Mouse (Mus musculus): ENCODE measurements around the gene Chst8. TPM values are rescaled to one million over a fixed set of nuclear protein-coding genes. Genes with fewer than 3 reads are reported as not detected.

Chst8 gene
- 2.7 and 3.5 TPM in 2 replicates for total RNA-seq (2012; rRNA removed)

DNA sequence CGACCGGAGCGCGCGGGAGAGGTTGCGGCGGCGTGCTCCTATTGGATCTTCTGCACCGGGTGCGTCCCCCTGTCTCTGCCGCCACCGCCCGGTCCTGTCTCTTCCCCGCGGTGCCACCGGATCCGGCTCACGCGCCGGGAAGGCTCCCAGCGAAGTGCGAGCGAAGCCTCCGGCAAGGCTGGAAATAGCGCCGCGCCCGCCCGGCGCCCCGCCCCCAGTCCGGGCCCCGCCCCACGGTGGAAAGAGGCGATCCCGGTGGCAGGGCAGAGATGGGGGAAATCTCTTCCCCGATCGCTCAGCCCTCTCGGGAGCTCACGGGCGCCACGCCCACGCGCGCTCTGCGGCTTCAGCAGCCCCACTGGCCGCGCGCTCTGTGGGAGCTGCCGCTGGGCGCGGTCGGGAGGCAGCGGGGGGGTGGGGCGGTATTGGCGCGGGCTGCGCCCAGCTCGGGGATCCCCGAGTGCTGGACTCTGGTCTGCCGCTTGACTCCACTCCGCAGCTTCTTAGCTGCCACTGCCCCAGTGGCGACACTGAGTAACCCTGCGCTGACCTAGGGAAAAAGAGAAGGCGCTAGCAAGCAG lies at the start of gene Chst8:
TSS of gene Chst8 (minus strand) at position 181 of the 581 bp plus-strand sequence.
- H3K9me3 ChIP-seq (ENCODE audit: control insufficient read depth, insufficient read depth, low read depth, low read length): no peaks in the 10 kb centered on the region
- peak within 1 kb of the TSS; percentile 74 to 75 for H3K4me3 ChIP-seq (ENCODE audit: insufficient read depth in 1 of 2, low read depth in 1 of 2, low read length in 2 of 2, poor library complexity in 1 of 2, severe bottlenecking in 1 of 2)
- H3K27ac ChIP-seq (ENCODE audit: insufficient read depth, low read depth, low read length, poor library complexity, severe bottlenecking): no peak within 1 kb of the TSS
- no peaks in the 10 kb centered on the region for H3K36me3 ChIP-seq (ENCODE audit: control insufficient read depth, insufficient read depth, low read length, poor library complexity, severe bottlenecking)
- H3K9ac ChIP-seq (ENCODE audit: insufficient read depth, low read depth, low read length, poor library complexity, severe bottlenecking): peak within 1 kb of the TSS; percentile 70
- TF ChIP-seq MAFK (IDR thresholded peaks at IDR 0.05; ENCODE audit: insufficient read depth, low read depth, low read length) (no peak), HCFC1 (IDR thresholded peaks at IDR 0.05; ENCODE audit: borderline replicate concordance, insufficient read depth, low read length) (peak; percentile 35; the same call in 1 of the 2 replicates), ZC3H11A (IDR thresholded peaks at IDR 0.05; ENCODE audit: borderline replicate concordance, low read depth, low read length) (no peak), CHD2 (IDR thresholded peaks at IDR 0.05; ENCODE audit: low read depth, low read length) (no peak), ZNF384 (IDR thresholded peaks at IDR 0.05; ENCODE audit: low read depth, low read length) (no peak)
- DNase-seq (ENCODE audit: low read depth, low spot score): peak; percentile 69
- in situ Hi-C loops (cut with MboI; ENCODE audit: low sequenced_read_pairs in 2 of 2, unreplicated experiment in 2 of 2): no loop called here
- H3K4me1 ChIP-seq (ENCODE audit: control insufficient read depth in 2 of 2, insufficient read depth in 2 of 2, low read length in 2 of 2, poor library complexity in 1 of 2): peaks cover 0 to 3% of the 10 kb centered on the region in 2 experiments; a peak in 3 of 4 replicates

- no peak for TF ChIP-seq MAFK (IDR thresholded peaks at IDR 0.05; ENCODE audit: insufficient read depth, low read depth, low read length)
- no peak for TF ChIP-seq CHD2 (IDR thresholded peaks at IDR 0.05; ENCODE audit: low read depth, low read length)
- TF ChIP-seq HCFC1 (IDR thresholded peaks at IDR 0.05; ENCODE audit: borderline replicate concordance, insufficient read depth, low read length): no peak
- TF ChIP-seq ZC3H11A (IDR thresholded peaks at IDR 0.05; ENCODE audit: borderline replicate concordance, low read depth, low read length): no peak
- no peak for TF ChIP-seq ZNF384 (IDR thresholded peaks at IDR 0.05; ENCODE audit: low read depth, low read length)
- H3K4me3 ChIP-seq (ENCODE audit: insufficient read depth in 1 of 2, low read depth in 1 of 2, low read length in 2 of 2, poor library complexity in 1 of 2, severe bottlenecking in 1 of 2): no peak overlapping the region
- no peak overlapping the region for H3K27ac ChIP-seq (ENCODE audit: insufficient read depth, low read depth, low read length, poor library complexity, severe bottlenecking)
- no peaks in the 10 kb centered on the region for H3K9me3 ChIP-seq (ENCODE audit: control insufficient read depth, insufficient read depth, low read depth, low read length)
- peaks cover 0 to 2% of the 10 kb centered on the region in 2 experiments; a peak in 1 of 4 replicates for H3K4me1 ChIP-seq (ENCODE audit: control insufficient read depth in 2 of 2, insufficient read depth in 2 of 2, low read length in 2 of 2, poor library complexity in 1 of 2)
- H3K36me3 ChIP-seq (ENCODE audit: control insufficient read depth, insufficient read depth, low read length, poor library complexity, severe bottlenecking): no peaks in the 10 kb centered on the region
- DNase-seq (ENCODE audit: low read depth, low spot score): no peak
- no peak overlapping the region for H3K9ac ChIP-seq (ENCODE audit: insufficient read depth, low read depth, low read length, poor library complexity, severe bottlenecking)
- in situ Hi-C loops (cut with MboI; ENCODE audit: low sequenced_read_pairs in 2 of 2, unreplicated experiment in 2 of 2): no loop called here
Observed at GRCm38 (mm10) chr7:34858291-34858690, 45.8 kb upstream of the Chst8 start.

GRCm38 (mm10) chr7:34854781-34855352 lies 42.4 kb upstream of the Chst8 start:
- no peaks in the 10 kb centered on the region for H3K4me1 ChIP-seq (ENCODE audit: control insufficient read depth in 2 of 2, insufficient read depth in 2 of 2, low read length in 2 of 2, poor library complexity in 1 of 2)

DNA sequence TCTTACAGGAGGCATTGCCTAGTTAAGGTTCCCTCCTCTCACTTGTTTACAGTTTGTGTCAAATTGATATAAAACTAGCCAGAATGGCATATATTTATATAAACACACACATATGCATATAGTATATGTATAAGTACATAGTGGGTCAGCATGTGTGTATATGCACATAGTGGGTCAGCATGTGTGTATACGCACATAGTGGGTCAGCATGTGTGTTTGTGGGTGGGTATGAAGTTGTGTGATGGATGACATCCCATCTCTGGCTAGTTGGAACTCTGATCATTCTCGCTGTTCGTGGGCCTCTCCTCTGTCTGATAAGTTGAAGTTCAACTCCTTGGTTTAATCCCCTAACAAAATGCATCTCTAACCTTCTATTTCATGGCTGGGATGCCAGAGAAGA lies 40.9 kb upstream of the Chst8 start:
- no peak for TF ChIP-seq MAFK (IDR thresholded peaks at IDR 0.05; ENCODE audit: insufficient read depth, low read depth, low read length)
- TF ChIP-seq ZNF384 (IDR thresholded peaks at IDR 0.05; ENCODE audit: low read depth, low read length): no peak
- TF ChIP-seq ZC3H11A (IDR thresholded peaks at IDR 0.05; ENCODE audit: borderline replicate concordance, low read depth, low read length): no peak
- TF ChIP-seq CHD2 (IDR thresholded peaks at IDR 0.05; ENCODE audit: low read depth, low read length): no peak
- in situ Hi-C loops (cut with MboI; ENCODE audit: low sequenced_read_pairs in 2 of 2, unreplicated experiment in 2 of 2): no loop called here

More at GRCm38 (mm10) chr7:34854781-34855352, 42.4 kb upstream of the Chst8 start:
- no peaks in the 10 kb centered on the region for H3K36me3 ChIP-seq (ENCODE audit: control insufficient read depth, insufficient read depth, low read length, poor library complexity, severe bottlenecking)
- no peak overlapping the region for H3K27ac ChIP-seq (ENCODE audit: insufficient read depth, low read depth, low read length, poor library complexity, severe bottlenecking)
- no peak overlapping the region for H3K9ac ChIP-seq (ENCODE audit: insufficient read depth, low read depth, low read length, poor library complexity, severe bottlenecking)
- DNase-seq (ENCODE audit: low read depth, low spot score): no peak
- no peaks in the 10 kb centered on the region for H3K9me3 ChIP-seq (ENCODE audit: control insufficient read depth, insufficient read depth, low read depth, low read length)
- TF ChIP-seq MAFK (IDR thresholded peaks at IDR 0.05; ENCODE audit: insufficient read depth, low read depth, low read length): no peak
- no peak for TF ChIP-seq ZNF384 (IDR thresholded peaks at IDR 0.05; ENCODE audit: low read depth, low read length)
- TF ChIP-seq ZC3H11A (IDR thresholded peaks at IDR 0.05; ENCODE audit: borderline replicate concordance, low read depth, low read length): no peak
- H3K4me3 ChIP-seq (ENCODE audit: insufficient read depth in 1 of 2, low read depth in 1 of 2, low read length in 2 of 2, poor library complexity in 1 of 2, severe bottlenecking in 1 of 2): no peak overlapping the region
- in situ Hi-C loops (cut with MboI; ENCODE audit: low sequenced_read_pairs in 2 of 2, unreplicated experiment in 2 of 2): no loop called here

More for the DNA sequence above, 40.9 kb upstream of the Chst8 start:
- Histone ChIP-seq H3K4me3 (ENCODE audit: insufficient read depth in 1 of 2, low read depth in 1 of 2, low read length in 2 of 2, poor library complexity in 1 of 2, severe bottlenecking in 1 of 2) (no peak overlapping the region), H3K9ac (ENCODE audit: insufficient read depth, low read depth, low read length, poor library complexity, severe bottlenecking) (no peak overlapping the region), H3K4me1 (ENCODE audit: control insufficient read depth in 2 of 2, insufficient read depth in 2 of 2, low read length in 2 of 2, poor library complexity in 1 of 2) (no peaks in the 10 kb centered on the region), H3K36me3 (ENCODE audit: control insufficient read depth, insufficient read depth, low read length, poor library complexity, severe bottlenecking) (no peaks in the 10 kb centered on the region), H3K9me3 (ENCODE audit: control insufficient read depth, insufficient read depth, low read depth, low read length) (no peaks in the 10 kb centered on the region), H3K27ac (ENCODE audit: insufficient read depth, low read depth, low read length, poor library complexity, severe bottlenecking) (no peak overlapping the region)
- DNase-seq (ENCODE audit: low read depth, low spot score): no peak
